Mouse (Mus musculus): ENCODE data around the gene B3glct. TPM values are rescaled to one million over a fixed set of nuclear protein-coding genes. Genes with fewer than 3 reads are reported as not detected.

The B3glct gene
- total RNA-seq (2023) = 1 to 10 TPM; 4.5 to 5.0 TPM

GRCm38 (mm10) chr5:149678100-149678989 lies at the start of gene B3glct:
B3glct (plus strand) TSS chr5:149678230.

GRCm38 (mm10) chr5:149636075-149636920 lies 41.7 kb upstream of the B3glct start, which contains the start of gene Hsph1:
Hsph1 (minus strand) TSS chr5:149636376.

Other genes starting within 250 kb of the B3glct start
- gene Tex26, start 238.6 kb upstream of the B3glct start, total RNA-seq (2023) = not detected
- not detected for gene Wdr95, start 149.6 kb upstream of the B3glct start, total RNA-seq (2023)
- gene Hsph1, start 41.9 kb upstream of the B3glct start, total RNA-seq (2023) = 10 to 100 TPM; 30.8 to 47.1 TPM